13 mouse cellular contexts compared by ENCODE assay signal in the genomic region with DNA sequence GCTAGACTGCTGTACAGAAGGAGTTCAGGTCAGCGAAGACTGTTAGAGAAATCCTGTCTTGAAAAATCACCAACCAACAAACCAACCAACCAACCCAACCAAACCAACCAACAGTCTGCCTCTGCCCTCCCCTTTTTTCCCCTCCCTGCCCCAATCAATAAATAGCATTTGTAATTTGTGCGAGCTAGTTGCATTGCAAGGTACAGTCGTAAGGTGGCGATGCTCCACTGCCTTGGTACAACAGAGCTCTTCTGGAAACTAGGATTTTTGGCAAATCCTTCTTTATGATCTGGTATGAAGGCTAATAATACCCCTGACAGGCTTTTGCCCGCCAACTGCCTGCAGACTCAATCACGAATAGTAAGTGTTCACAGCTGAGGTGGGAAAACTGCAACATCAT. TPM values are rescaled to one million over a fixed set of nuclear protein-coding genes. Genes with fewer than 3 reads are reported as not detected.
DNase-seq lines count a peak whose midpoint lies in the region; ATAC-seq and TF ChIP-seq lines count a peak whose summit lies in the region.
"Had no signal": no experiment of that assay in that cellular context is flagged by ENCODE, and none has a peak within 500 bp of the region (broad histone marks: within the 10 kb centered on the region; RNA-seq: fewer than 3 reads in every experiment).

No protein-coding gene starts in this region.

- peak; percentile 29; the same call in 1 of the 2 replicates for TF ChIP-seq CTCF in heart, postnatal 0 days (IDR thresholded peaks at IDR 0.05; ENCODE audit: low read depth)

- no peaks in the 10 kb centered on the region for H3K36me3 ChIP-seq in heart, postnatal 0 days (replicated peaks; ENCODE audit: control insufficient read depth, insufficient read depth, low read length)
- H3K36me3 ChIP-seq in midbrain, embryonic 14.5 days (ENCODE audit: control insufficient read depth, insufficient read depth, low read length): no peaks in the 10 kb centered on the region
- no peaks in the 10 kb centered on the region for H3K36me3 ChIP-seq in midbrain, embryonic 11.5 days (ENCODE audit: control insufficient read depth, insufficient read depth, low read length)
- no peaks in the 10 kb centered on the region for H3K36me3 ChIP-seq in splenic B cell, adult 2 months (ENCODE audit: control insufficient read depth, insufficient read depth, low read length, poor library complexity, severe bottlenecking)
- H3K36me3 ChIP-seq: hindbrain, embryonic 12.5 days; limb, embryonic 12.5 days had no signal

- no peaks in the 10 kb centered on the region for H3K4me1 ChIP-seq in heart, postnatal 0 days (ENCODE audit: control insufficient read depth, insufficient read depth)
- no peaks in the 10 kb centered on the region for H3K4me1 ChIP-seq in midbrain, embryonic 14.5 days (ENCODE audit: control insufficient read depth, insufficient read depth, low read length)
- no peaks in the 10 kb centered on the region for H3K4me1 ChIP-seq in midbrain, embryonic 11.5 days (ENCODE audit: control insufficient read depth, insufficient read depth, low read length)
- H3K4me1 ChIP-seq: hindbrain, embryonic 12.5 days; limb, embryonic 12.5 days had no signal

- H3K27ac ChIP-seq in heart, postnatal 0 days (ENCODE audit: low read depth): no peak overlapping the region
- H3K27ac ChIP-seq in midbrain, embryonic 14.5 days (replicated peaks; ENCODE audit: low read depth, low read length): no peak overlapping the region
- H3K27ac ChIP-seq in midbrain, embryonic 11.5 days (ENCODE audit: low read depth, low read length): no peak overlapping the region
- H3K27ac ChIP-seq: hindbrain, embryonic 12.5 days; limb, embryonic 12.5 days had no signal

- ATAC-seq in heart, postnatal 0 days (ENCODE audit: insufficient read depth, low read depth): no peak
- ATAC-seq in midbrain, embryonic 14.5 days (ENCODE audit: low FRiP score, low TSS enrichment): no peak
- no peak for ATAC-seq in midbrain, embryonic 11.5 days (ENCODE audit: low FRiP score)

- intact Hi-C loops in heart, postnatal 14 days (cut with DNase I): no loop called here

- H3K4me2 ChIP-seq in heart, postnatal 0 days (ENCODE audit: low read depth, low read length): no peak overlapping the region
- H3K4me2 ChIP-seq in midbrain, embryonic 14.5 days (ENCODE audit: low read length): no peak overlapping the region
- H3K4me2 ChIP-seq in midbrain, embryonic 11.5 days: no peak overlapping the region
- H3K4me2 ChIP-seq: hindbrain, embryonic 12.5 days; limb, embryonic 12.5 days had no signal

- no peaks in the 10 kb centered on the region for H3K27me3 ChIP-seq in heart, postnatal 0 days (ENCODE audit: control insufficient read depth, insufficient read depth, low read length)
- H3K27me3 ChIP-seq in midbrain, embryonic 14.5 days (ENCODE audit: control insufficient read depth, insufficient read depth, low read length): no peaks in the 10 kb centered on the region
- no peaks in the 10 kb centered on the region for H3K27me3 ChIP-seq in midbrain, embryonic 11.5 days (ENCODE audit: control insufficient read depth, insufficient read depth, low read length)
- no peaks in the 10 kb centered on the region for H3K27me3 ChIP-seq in splenic B cell, adult 2 months (ENCODE audit: control insufficient read depth, insufficient read depth, low read length, poor library complexity, severe bottlenecking)
- H3K27me3 ChIP-seq: hindbrain, embryonic 12.5 days; limb, embryonic 12.5 days had no signal

- WGBS in heart, postnatal 0 days: 55% methylated on average over 6 of the region's 6 CpGs
- WGBS in midbrain, embryonic 14.5 days: 61% methylated on average over 6 of the region's 6 CpGs
- 52% methylated on average over 6 of the region's 6 CpGs for WGBS in midbrain, embryonic 11.5 days

- no peak overlapping the region for H3K9ac ChIP-seq in heart, postnatal 0 days (replicated peaks; ENCODE audit: low read depth, low read length)
- H3K9ac ChIP-seq in midbrain, embryonic 14.5 days (replicated peaks; ENCODE audit: low read length): no peak overlapping the region
- H3K9ac ChIP-seq in midbrain, embryonic 11.5 days (ENCODE audit: low read length): no peak overlapping the region
- H3K9ac ChIP-seq: hindbrain, embryonic 12.5 days; limb, embryonic 12.5 days had no signal

- no peak for DNase-seq in heart, postnatal 0 days (ENCODE audit: low spot score)
- DNase-seq in heart, postnatal 14 days: no peak
- DNase-seq in midbrain, embryonic 14.5 days: peak; percentile 7
- no peak for DNase-seq in midbrain, embryonic 11.5 days (ENCODE audit: low spot score, missing footprints)
- peak; percentile 6 for DNase-seq in cerebellum, adult 9-11 months
- DNase-seq in splenic B cell, adult 2 months (ENCODE audit: low read depth, low spot score): peak; percentile 15
- no peak for DNase-seq in heart, adult 9 months (ENCODE audit: low spot score in 2 of 2)
- DNase-seq: kidney, postnatal 10 days; thymus, adult 2 months had no signal

- TF ChIP-seq EP300 in heart, postnatal 0 days (IDR thresholded peaks at IDR 0.05; ENCODE audit: low read depth): no peak

- no peak overlapping the region for H3K4me3 ChIP-seq in heart, postnatal 0 days (ENCODE audit: low read depth, low read length)
- no peak overlapping the region for H3K4me3 ChIP-seq in midbrain, embryonic 14.5 days (replicated peaks; ENCODE audit: low read depth, low read length)
- H3K4me3 ChIP-seq in midbrain, embryonic 11.5 days (ENCODE audit: low read depth, low read length): no peak overlapping the region
- H3K4me3 ChIP-seq: hindbrain, embryonic 12.5 days; limb, embryonic 12.5 days had no signal

- H3K9me3 ChIP-seq in heart, postnatal 0 days (replicated peaks; ENCODE audit: control insufficient read depth, low read length): no peaks in the 10 kb centered on the region
- no peaks in the 10 kb centered on the region for H3K9me3 ChIP-seq in midbrain, embryonic 14.5 days (ENCODE audit: control insufficient read depth, low read length)
- no peaks in the 10 kb centered on the region for H3K9me3 ChIP-seq in midbrain, embryonic 11.5 days (ENCODE audit: control insufficient read depth, low read length)
- H3K9me3 ChIP-seq: hindbrain, embryonic 12.5 days; limb, embryonic 12.5 days had no signal

RNA-seq across cellular contexts. Expression of a gene that starts 16.0 kb away (rescaled TPM):
- 13.6 and 20.1 TPM in 2 replicates for total RNA-seq in heart, postnatal 0 days (2014; rRNA removed; ENCODE audit: low replicate concordance)
- 11.7 and 12.4 TPM in 2 replicates for polyA plus RNA-seq in heart, postnatal 0 days (2015; fragmentation: Nextera tagmentation; extraction: Ambion mirVana)
- 10 to 100 TPM; 16.0 to 21.4 TPM for total RNA-seq in heart, postnatal 14 days (2021)
- polyA plus RNA-seq in midbrain, embryonic 14.5 days (2014; fragmentation: Nextera tagmentation; extraction: Ambion mirVana): 25.9 and 31.1 TPM in 2 replicates
- 16.2 and 18.6 TPM in 2 replicates for polyA plus RNA-seq in midbrain, embryonic 11.5 days (2014; fragmentation: Nextera tagmentation; extraction: Ambion mirVana)

RNA-seq across cellular contexts. Expression of a gene that starts 41.4 kb away (rescaled TPM):
- not detected in 2 replicates for total RNA-seq in heart, postnatal 0 days (2014; rRNA removed; ENCODE audit: low replicate concordance)
- not detected in 2 replicates for polyA plus RNA-seq in heart, postnatal 0 days (2015; fragmentation: Nextera tagmentation; extraction: Ambion mirVana)
- not detected for total RNA-seq in heart, postnatal 14 days (2021)
- not detected in 2 replicates for polyA plus RNA-seq in midbrain, embryonic 14.5 days (2014; fragmentation: Nextera tagmentation; extraction: Ambion mirVana)
- polyA plus RNA-seq in midbrain, embryonic 11.5 days (2014; fragmentation: Nextera tagmentation; extraction: Ambion mirVana): not detected in 2 replicates
- polyA plus RNA-seq: gonadal fat pad, adult 2 months; hindbrain, embryonic 12.5 days; limb, embryonic 12.5 days; neural tube, embryonic 11.5 days; thymus, adult 2 months had no signal

RNA-seq across cellular contexts. Expression of a gene that starts 52.5 kb away (rescaled TPM):
- not detected in 2 replicates for total RNA-seq in heart, postnatal 0 days (2014; rRNA removed; ENCODE audit: low replicate concordance)
- polyA plus RNA-seq in heart, postnatal 0 days (2015; fragmentation: Nextera tagmentation; extraction: Ambion mirVana): not detected in 2 replicates
- not detected for total RNA-seq in heart, postnatal 14 days (2021)
- not detected in 2 replicates for polyA plus RNA-seq in midbrain, embryonic 14.5 days (2014; fragmentation: Nextera tagmentation; extraction: Ambion mirVana)
- polyA plus RNA-seq in midbrain, embryonic 11.5 days (2014; fragmentation: Nextera tagmentation; extraction: Ambion mirVana): not detected in 2 replicates
- polyA plus RNA-seq: hindbrain, embryonic 12.5 days; limb, embryonic 12.5 days; neural tube, embryonic 11.5 days; thymus, adult 2 months had no signal

Comparison
In these comparisons a context has a peak if more than half of its experiments do, and no peak if none do; other contexts are left out.
1. DNase-seq: peak in midbrain, embryonic 14.5 days (single experiment), cerebellum, adult 9-11 months (single experiment) and splenic B cell, adult 2 months (single experiment); none in heart, postnatal 0 days (single experiment), heart, postnatal 14 days (0 of 2), midbrain, embryonic 11.5 days (single experiment) and heart, adult 9 months (0 of 2).